Mouse (Mus musculus): ENCODE data around the gene Sec14l1.

The Sec14l1 gene

GRCm38 (mm10) chr11:117153553-117153952, 38.6 kb downstream of the Sec14l1 start:
- DNase-seq (ENCODE audit: low spot score in 2 of 2): no peak

GRCm38 (mm10) chr11:117154088-117154815, 39.3 kb downstream of the Sec14l1 start:
- DNase-seq (ENCODE audit: low spot score in 2 of 2): no peak

DNA sequence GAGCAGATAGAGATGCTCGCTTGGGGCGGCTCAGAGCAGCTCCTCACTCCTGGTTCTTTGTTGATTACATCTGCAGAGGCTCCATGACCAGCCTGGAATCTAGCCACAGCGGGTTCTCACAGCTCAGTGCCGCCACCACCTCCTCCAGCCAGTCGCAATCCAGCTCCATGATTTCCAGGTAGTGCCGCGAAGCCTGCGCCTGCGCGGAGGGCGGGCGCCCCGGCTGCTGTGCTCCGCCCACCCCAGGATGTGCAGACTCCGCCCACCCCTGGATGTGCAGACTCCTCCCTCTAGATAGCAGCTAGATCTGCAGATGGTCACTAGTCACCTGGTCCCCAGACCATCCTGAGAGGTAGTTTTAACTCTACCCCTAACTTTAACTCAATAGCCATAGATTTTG, 41.8 kb downstream of the Sec14l1 start:
- DNase-seq (ENCODE audit: low spot score in 2 of 2): peak in 1 of 2 experiments; percentile 57

- DNase-seq (ENCODE audit: low spot score in 2 of 2): peak in 1 of 2 experiments; percentile 39
Measured at GRCm38 (mm10) chr11:117158343-117158742, 43.4 kb downstream of the Sec14l1 start.

DNA sequence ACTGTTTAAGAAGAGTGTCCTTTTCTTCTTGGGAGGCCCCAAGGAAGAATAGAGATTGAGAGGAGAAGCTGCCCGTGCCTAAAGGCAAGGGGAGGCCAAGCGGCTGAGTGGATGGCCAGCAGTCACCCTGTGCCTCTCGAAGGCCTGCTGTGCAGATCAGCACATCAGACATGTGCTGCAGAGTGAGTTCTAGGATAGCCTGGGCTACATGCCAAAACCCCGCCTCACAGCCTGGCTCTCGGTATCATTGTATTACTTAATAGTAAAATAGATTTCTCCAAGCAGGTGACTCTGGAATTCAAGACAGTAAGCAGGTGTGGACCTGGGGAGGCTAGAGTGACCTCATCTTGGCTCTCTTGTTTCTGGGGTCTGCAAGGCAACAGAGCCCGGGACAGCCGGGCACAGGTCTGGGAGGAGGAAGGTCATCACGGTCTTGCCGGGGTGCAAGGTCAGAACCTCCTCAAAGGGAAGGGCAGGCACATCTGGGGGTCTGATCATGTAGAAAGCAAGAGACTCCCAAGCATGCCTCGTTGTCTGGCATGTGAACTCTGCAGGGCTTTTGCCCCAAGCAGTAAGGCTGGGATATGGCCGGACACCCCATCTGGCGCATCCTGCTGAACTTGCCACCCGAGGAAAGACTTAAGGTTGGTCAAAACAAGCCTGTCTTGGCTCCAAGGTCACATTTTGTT, 44.4 kb downstream of the Sec14l1 start:
- no peak for DNase-seq (ENCODE audit: low spot score in 2 of 2)

GRCm38 (mm10) chr11:117159946-117160307, 45.0 kb downstream of the Sec14l1 start:
- no peak for DNase-seq (ENCODE audit: low spot score in 2 of 2)

- DNase-seq (ENCODE audit: low spot score in 2 of 2): no peak
Measured at GRCm38 (mm10) chr11:117160791-117161190, 45.8 kb downstream of the Sec14l1 start.

DNA sequence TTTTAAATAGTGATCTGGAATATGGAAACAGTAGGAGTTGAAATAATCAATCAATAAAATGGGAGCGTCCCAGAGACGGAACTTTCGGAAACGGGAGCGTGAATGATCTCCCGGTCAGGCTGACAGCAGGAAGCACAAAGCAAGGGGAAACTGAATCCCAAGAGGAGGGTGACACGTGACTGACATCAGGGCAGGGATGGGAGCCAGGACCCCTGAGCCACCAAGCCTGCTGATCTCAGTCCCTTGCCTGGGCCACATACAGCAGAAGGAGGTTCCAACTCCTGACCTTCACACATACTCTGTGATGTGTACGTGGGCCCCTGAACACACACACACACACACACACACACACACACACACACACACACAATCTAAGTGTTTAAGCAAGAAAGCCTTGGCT, 46.6 kb downstream of the Sec14l1 start:
- no peak for DNase-seq (ENCODE audit: low spot score in 2 of 2)

DNA sequence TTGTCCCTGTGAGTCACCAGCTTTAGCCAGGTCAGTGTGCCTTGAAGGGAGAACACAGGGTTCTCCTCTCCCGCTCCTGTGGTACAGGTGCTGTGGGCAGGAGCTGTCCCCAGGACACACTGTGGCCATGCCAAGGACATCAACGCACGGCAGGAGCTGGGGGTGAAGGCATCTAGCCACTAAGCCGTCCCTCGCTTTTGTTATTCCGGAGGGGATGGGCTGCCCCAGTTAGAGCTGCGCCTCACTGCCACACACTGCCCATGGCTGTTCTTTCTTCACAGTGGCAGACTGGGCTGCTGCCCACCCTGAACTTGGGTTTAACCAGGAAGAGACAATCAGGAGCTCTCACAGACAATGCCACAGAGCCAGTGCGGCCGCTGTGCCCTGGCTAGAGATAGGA, 48.1 kb downstream of the Sec14l1 start:
- DNase-seq (ENCODE audit: low spot score in 2 of 2): no peak

- no peak for DNase-seq (ENCODE audit: low spot score in 2 of 2)
Measured at GRCm38 (mm10) chr11:117163771-117164170, 48.8 kb downstream of the Sec14l1 start.

DNA sequence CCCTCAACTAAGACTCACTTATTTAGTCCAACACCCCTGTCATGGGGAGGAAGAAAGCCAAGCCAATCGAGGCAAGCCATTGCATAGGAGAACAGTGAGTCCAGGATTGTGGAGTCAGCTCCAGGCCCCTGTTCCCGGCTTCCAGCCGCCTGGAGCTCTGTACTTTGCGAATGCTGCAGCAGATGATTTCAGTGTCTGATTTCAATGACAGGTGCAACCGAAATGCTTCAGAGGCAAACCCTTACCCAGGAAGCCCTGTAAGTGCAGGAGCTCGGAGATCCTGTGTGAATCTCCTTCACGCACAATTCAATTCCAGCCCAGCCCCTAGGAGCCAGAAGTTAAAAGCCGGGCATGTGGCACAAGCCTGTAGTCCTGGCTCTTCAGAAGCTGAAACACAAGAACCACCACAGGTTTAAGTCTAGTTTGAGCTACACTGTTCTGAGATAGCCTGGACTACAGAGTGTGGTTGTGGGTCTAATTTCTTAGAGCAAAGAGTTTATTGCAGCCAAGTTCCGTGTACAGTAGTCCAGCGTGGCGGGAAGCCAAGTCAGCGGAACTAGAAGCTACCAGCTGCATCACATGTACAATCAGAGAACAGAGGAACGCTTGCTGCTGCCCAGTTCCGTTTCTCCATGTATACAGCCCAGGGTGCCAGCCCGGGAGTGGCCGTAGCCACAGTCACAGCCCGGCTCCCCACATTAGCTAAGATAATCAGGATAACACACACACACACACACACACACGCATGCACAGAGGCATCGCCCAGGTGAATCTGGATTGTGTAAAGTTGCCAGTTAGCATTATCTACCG, 53.5 kb downstream of the Sec14l1 start:
- DNase-seq (ENCODE audit: low spot score in 2 of 2): peak in 1 of 2 experiments; percentile 44

GRCm38 (mm10) chr11:117169088-117169635, 54.2 kb downstream of the Sec14l1 start:
- no peak for DNase-seq (ENCODE audit: low spot score in 2 of 2)

DNA sequence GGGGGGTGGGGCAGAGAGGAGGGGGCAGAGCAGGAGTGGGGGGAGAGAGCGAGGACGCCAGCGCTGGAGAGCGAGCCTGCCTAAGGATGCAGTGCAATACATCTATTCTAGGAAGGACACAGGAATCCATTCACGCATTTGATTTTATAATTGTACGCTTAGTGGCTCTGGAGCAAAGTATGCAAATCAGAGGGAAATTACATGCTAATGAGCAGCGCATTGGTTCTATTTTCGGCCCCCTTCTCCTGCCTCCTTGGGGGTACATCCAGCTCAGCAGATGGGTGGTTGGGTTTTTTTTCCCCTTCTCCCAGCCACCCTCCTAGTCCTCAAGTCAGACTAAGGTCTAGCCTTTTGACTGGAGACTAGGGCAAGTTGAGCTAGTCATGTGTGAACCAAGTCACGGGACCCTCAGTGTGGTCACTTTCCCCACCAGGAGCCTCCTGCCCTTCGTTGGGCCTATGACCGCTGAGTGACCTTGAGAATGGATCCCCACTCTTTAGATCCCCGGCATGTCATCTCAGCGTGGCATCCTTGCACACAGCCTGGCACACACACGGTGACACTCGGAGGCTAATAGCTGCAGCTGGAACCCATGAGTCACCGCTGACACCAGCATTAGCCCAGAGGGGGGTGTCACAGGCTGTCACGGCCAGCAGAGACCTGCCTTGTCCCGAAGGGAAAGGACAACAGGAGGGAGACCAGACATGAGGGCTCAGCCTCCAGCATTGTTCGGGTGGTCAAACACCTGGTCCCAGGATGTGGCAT, 55.0 kb downstream of the Sec14l1 start:
- peak in 1 of 2 experiments; percentile 48 for DNase-seq (ENCODE audit: low spot score in 2 of 2)

DNA sequence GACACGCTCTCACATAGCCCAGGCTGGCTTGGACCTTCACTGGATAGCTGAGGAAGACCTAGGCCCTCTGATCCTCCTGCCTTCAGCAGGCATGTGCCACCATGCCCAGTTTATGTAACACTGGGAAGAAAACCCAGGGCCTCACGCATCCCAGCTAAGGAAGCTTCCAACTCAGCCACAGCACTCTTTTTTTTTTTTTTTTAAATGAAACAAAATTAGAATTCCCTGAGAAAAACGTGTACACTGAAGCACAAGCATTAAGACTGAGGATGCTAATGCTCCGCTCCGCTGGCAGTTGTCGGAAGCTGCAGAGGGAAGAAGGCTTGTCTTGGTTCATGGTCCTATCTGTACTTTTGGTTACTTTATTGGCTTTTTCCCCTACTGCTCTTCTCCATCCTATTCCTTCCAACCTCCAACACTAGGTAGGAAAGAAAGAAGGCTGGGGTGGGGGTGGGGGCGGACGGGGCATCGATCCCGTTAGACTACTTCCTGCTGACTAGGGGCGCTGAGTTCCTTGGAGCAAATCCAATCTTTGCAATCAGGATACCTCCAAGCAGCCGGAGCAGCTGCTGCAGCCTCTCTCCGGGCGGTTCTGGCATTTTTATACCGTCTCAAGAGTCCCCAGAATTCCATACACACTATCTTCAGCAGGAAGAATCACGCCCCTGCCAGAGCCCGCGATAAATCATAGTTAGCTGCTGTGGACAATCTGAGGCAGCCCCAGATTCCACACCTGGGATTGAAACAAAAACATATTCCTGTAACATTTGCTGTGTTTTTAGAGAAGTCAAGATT, 59.3 kb downstream of the Sec14l1 start:
- no peak for DNase-seq (ENCODE audit: low spot score in 2 of 2)

GRCm38 (mm10) chr11:117174924-117175323, 60.0 kb downstream of the Sec14l1 start:
- DNase-seq (ENCODE audit: low spot score in 2 of 2): no peak

- DNase-seq (ENCODE audit: low spot score in 2 of 2): no peak
Measured at GRCm38 (mm10) chr11:117175472-117175871, 60.5 kb downstream of the Sec14l1 start.

- no peak for DNase-seq (ENCODE audit: low spot score in 2 of 2)
Measured at GRCm38 (mm10) chr11:117176304-117176703, 61.3 kb downstream of the Sec14l1 start.

GRCm38 (mm10) chr11:117176900-117177299, 61.9 kb downstream of the Sec14l1 start:
- DNase-seq (ENCODE audit: low spot score in 2 of 2): no peak

DNA sequence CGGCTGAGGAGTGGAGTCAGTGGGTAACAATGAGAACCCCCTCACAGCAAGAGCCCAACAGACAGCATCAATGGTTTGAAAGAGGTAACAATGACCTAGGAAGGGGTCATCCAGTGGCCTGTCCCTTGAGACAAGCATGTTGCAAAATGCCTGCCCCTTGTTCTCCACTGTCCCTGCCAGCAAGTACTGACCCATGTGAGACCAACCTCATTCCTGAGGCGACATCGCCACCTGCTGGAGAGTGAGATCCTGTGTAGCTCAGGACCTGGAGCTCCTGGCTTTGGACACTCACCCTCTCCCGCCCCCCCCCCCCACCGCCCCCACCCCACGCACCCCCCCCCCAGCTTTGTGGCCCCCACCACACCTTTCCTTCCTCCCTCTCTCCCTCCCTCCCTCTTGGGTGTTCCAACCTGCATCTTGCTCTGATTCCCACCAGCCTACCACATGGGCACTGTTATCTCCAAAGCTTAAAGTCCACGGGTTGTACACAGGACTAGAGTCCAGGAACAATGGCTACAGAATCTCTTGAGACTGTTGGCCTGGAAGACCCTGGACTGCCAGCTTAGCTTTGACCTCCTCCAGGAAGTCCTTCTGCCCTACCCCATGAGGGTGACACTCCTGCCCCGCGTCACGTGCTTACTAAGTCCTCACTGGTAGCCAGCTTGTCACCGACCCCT, 62.5 kb downstream of the Sec14l1 start:
- peak; percentile 86 to 94 for DNase-seq (ENCODE audit: low spot score in 2 of 2)

- DNase-seq (ENCODE audit: low spot score in 2 of 2): no peak
Measured at GRCm38 (mm10) chr11:117179902-117180301, 64.9 kb downstream of the Sec14l1 start.

All from frontal cortex, postnatal 36 days (tissue).